Mouse (Mus musculus) cerebellum, adult 11 months (tissue): ENCODE data around the gene Pdxk.
"Not testable (repeated sequence)": the region's sequence is repeated elsewhere in the genome, so short reads cannot be mapped to it uniquely, and the experiment has no call there.

ENCODE experiments used
- DNase-seq: peaks from one replicate; pipeline ENCODE4 v3.0.0; 2022

Pdxk gene

DNA sequence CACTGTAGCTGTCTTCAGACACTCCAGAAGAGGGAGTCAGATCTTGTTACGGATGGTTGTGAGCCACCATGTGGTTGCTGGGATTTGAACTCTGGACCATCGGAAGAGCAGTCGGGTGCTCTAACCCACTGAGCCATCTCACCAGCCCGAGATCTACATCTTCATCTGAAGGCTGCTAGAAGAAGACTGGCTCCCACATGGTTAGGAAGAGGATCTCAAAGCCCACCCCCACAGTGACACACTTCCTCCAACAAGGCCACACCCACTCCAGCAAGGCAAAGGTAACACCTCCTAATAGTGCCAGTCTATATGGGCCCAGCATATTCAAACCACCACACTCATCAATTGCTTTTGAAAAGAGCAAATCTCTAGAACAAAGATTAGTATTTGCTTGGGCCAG is 49.8 kb downstream of the Pdxk start:
- not testable (repeated sequence) for DNase-seq

DNA sequence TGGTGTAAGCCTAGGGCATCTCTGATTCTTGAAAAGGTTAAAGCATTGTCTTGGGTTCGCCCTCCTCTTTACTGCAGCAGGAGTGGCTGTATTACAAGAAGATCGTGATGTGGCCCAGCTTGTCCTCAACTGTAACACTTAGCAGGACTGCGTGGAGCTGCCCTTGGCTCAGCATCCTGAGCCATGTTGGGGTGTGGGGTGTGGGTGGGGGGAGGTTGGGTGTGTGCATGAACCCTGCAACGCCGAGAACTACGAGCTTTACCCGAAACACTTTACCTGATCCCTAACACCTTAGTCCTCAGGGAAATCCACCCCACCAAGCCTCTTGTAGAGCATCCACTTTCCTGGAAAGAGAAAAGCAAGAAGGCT is 51.6 kb downstream of the Pdxk start:
- DNase-seq: no peak

DNA sequence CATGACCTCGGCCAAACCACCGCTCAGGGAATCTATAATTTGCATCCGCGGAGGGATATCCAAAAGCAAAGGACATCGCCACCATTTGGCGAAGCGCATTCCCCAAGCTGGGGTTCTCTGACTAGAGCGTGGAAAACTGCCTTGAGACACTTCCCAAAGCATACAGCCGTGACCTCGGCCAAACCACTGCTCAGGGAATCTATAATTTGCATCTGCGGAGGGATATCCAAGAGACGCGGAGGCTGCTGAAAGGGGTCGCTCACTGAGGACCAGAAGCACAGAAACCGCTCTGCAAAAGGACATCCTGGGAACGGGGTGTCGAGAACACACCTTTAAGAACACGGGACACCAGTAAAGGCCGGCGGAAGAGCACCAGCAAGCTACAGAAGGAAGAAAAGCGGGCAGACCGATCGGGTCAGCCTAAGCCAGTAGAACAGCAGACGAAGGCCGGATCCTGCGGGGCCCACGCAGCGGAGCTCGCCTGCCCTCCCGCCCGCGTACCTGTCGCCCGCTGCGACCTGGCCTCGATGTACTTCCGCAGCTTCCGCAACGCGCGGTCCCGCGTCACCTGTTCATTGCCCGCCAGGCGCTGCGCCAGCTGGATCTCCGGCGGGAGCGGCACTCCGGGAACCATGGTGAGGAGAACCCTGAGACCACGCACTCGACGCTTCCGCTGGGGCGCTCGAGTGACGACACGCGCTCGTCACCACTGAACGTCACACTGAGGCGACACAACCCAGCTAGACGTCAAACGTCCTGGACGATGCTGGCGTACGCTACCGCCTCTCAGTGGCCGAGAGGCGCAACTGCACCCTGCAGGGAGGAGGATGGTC is 52.2 kb downstream of the Pdxk start, which contains the start of gene Rrp1:
Gene Rrp1, minus strand, starts transcription at position 725 of the 833 bp plus-strand sequence.
- DNase-seq: peak; percentile 97

DNA sequence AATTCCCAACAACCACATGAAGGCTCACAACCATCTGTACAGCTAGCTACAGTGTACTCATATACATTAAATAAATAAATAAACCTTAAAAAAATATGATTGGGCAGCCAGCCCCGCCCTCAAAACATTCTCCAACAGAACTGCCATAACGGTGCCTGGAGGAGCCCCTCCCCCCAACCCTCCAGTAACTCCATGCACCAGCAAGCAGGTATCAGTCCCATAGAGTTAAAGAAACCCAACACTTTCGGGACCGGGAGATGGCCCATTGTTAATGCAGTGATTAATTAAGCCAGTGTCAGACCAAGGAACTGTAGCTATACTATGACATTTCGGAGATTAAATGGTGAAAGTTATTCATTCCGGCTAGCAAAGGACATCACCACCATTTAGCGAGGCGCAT is 52.9 kb downstream of the Pdxk start:
- DNase-seq: no peak

DNA sequence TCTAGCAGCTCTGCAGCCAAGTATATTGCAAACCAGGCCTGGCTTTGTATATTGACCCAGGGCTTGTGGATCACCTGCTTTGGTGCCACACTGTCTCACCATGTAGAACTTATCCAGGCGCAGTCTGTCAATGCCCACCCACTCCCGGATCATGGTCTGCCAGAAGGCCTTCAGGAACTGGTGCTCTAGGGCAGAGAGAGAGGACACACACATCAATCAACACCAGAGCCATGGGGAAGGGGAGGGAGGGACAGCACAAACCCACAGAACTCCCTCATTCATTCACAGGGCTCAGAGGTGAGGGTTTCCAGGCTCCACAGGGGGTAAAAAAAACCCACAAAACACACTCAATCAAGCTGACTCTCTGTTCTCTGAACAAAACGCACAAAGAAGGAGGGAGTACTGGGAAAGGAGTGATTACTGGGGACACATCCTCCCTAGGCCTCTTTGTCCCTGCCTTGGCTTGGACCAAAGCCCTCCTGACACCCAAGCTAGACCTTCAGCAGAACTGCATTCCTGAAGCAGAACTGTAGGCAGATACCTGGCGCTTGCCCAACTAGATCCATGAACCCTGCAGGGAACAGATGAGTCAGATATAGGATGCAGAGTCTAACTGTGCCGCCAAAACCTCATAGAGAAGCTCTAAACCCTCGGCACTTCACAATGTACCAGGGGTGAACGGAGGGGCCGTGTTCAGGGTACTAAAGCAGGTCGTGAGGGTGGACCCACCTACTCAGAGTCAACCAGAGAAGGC is 55.6 kb downstream of the Pdxk start:
- DNase-seq: no peak

DNA sequence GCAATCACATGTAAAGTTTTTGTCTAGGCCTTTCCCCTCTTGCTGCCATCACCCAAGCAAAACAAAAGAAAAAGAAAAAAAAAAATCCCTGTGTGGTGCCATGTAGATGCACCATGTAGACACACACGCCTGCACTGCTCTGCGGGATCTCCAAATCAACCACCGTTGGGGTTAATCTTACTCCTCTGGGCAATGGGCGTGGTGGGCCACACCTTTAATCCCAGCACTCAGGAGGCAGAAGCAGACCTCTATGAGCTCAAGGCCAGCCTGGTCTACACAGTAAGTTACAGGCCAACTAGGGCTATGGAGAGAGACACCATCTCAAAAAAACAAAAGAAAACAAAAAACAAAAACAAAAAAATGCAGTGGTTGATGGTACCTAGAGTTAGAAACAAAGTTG is 57.6 kb downstream of the Pdxk start:
- DNase-seq: no peak

DNA sequence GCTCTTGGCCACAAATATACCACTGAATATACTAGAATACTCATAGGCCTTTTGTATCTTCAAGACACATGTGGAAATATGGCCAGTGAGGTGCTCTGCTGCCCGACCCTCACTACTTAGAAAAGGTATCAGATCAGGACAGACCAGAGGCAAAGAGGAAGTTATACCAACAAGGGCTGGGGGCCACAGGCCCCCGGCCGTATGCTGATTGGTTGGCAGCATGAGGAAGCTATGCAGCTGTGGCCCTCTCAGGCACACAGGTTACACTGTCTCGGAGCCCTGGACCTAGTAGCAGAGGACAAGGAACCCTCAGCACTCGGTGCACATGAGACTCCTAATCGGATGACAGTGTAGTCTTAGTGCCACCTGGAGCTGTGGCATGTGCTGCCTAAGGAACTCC is 58.6 kb downstream of the Pdxk start:
- DNase-seq: no peak

DNA sequence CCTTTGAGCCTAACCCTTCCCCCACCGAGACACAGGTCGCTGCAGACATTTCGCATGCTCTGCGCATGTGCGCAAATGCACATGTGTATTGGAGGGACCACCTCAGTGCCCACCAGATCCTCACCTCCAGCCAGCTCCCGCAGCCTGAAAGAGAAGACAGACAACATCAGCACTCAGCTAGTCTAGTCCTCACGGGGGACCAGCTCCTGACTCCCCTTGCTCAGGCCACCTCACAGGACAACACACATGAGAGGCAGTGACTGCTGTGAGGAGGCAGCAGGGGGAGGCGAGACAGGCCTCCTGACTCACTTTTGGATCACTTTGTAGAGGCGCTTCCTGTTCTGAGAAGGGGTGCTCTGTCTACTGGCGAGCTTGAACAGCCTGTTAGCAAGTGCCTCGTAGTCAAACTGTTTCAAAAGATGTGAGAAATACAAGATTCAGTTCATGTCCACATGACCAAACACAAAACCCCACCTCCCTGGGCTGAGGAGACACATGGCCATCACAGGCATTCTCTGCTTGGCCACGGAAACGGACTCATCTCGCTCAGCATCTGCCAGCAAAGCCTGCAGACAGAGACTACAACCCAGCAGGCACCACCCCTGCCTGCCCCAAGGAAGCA is 62.4 kb downstream of the Pdxk start:
- no peak for DNase-seq

DNA sequence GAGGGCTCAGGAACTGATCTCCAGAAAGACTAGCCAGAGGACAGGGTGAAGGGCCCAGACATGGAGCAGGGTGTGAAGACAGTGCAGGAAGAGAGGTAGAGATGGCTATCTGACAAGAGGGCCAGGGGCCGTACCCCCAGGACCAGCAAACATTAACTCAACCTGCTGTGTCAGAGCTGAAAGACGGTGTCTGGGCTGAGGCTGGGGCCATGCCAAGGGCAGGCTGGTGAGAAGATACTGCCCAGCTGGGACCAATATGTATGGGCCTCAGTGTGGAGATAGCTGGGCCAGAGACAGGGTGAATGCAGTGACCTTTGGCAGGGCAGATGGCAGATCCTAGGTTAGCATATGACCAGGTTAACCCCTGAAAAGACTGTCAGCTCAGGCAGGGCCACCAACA is 63.6 kb downstream of the Pdxk start:
- DNase-seq: no peak

DNA sequence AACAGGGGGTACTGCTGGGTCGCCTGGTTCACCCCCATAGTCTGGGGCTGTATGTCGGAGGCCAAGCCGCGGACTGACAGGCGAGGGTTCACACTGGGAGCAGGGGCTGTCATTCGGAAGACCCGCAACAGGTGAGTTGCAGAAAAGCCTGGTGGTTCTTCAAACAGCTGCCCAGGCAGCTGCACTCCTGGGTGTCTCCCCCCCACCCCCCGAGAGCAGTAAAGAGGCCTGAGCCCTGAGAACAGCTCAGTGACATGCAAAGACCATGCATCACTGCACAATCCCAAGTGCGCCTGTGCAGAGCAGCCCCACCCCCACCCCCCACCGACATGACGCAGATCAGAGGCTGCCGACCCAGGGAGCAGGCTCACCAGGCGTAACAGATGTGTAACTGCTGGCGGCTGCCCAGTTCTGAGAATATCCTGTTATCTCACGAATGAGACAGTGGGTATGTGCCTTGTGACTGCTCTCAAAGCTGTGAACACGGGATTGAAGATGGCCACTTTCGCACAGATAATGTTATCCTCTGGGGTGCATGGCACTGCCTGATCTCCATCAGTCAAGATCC is 65.6 kb downstream of the Pdxk start:
- no peak for DNase-seq

DNA sequence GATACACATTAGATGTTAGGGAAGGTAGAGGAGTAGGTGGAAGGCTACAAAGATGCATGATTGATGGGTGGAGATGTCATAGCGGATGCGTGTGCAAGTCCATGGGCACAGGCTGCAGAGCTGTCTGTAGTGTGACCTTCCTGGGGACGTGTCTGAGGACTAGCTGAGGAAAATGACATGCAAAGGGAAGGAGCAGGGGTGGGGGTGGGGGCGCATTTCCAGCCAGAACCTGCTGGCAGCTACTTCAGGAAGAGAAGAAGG is 68.2 kb downstream of the Pdxk start:
- DNase-seq: no peak

DNA sequence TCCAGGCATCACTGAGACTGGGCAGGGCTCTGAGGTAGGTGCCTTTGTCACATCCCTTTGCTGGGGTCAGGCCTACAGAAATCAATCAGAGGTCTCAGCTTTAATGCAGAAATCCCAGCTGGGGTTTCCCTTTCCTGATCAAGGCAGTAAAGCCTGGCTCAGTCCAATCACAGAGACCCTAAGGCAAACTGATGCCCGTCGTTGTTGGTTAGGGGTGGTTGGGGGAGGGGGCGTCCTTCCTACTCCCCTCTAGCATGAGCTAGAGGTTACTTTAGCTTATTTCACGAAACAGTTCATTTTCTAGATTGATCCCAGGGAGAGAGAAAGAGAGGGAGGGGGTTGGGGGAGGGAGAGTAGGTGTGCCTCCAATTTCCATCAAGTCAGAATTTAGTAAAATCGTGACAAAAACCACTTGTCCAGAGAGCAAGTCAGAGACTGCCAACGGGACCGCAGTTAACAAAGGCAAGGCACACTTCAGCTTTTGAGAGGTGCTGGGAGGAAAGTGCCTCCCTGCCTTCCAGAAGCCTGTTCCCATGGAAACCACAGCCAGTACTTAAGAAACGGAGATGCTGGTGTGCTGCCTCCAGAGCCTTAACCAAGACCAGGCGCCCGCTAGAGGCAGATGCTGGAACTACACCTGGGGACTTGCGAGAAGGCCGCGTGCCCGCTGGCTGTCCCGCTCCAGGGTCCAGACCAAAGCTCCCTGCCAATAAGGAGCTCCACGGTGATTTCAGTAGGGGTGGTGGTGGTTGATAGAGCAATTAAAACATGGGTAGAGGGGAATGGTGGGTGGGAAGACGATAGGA is 68.8 kb downstream of the Pdxk start:
- DNase-seq: peak; percentile 93

DNA sequence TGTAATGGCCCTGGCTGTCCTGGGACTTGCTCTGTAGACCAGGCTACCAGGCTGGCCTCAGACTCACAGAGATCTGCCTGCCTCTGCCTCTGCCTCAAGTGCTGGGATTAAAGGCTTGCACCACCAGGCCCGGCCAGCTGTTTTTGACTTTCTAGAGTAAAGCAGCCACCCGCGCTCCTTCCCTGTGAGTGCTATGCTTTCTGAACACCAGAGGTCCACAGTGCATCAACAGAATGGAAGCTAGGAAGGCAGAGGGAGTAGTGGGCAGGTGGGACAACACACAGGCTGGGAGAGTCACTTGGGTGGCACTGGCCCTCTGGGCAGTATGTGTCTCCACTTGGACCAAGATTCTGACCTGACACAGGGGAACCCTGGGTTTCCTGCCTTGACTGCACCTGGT is 69.4 kb downstream of the Pdxk start:
- DNase-seq: no peak

DNA sequence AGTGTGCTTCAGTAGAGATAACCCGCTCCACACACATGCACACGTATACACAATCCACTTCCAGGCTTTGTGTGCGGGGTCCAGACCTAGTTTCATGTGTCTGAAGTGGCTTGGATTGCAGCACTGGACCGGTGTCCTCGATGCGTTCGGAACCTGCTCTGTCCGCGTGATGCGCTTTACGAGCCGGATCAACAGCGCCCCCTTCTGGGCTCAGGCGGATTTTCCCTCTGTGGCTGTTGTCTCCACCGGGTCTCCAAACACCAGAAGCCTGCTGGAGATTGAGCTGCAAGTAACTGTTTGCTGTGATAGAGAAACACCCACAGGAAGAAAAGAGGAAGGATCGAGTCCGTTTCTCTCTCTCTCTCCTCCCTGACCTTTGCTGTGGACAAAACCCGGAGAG is 72.7 kb downstream of the Pdxk start:
- peak; percentile 81 for DNase-seq

DNA sequence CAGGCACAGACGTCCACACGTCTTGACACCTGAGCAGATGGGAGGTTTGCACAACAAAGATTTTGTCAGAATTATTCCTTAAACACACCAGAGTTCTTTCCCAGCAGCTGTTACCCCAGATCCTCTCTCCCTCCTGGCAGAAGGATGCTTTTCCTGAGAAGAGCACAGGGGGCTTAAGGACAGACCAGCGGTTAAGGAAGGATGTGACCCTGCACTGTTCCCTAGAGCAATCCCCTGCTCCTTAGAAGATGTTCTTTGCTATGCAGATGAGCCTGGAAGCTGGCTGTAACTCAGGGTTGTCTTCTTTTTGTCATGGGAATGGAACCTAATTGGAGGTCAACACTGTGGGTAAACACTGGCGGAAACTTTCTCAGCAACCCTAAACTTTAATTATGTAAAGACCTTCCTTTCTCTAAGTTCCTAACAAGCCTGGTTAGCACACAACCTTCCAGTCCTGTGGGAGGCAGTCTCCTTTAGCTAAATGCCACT is 73.7 kb downstream of the Pdxk start:
- no peak for DNase-seq

DNA sequence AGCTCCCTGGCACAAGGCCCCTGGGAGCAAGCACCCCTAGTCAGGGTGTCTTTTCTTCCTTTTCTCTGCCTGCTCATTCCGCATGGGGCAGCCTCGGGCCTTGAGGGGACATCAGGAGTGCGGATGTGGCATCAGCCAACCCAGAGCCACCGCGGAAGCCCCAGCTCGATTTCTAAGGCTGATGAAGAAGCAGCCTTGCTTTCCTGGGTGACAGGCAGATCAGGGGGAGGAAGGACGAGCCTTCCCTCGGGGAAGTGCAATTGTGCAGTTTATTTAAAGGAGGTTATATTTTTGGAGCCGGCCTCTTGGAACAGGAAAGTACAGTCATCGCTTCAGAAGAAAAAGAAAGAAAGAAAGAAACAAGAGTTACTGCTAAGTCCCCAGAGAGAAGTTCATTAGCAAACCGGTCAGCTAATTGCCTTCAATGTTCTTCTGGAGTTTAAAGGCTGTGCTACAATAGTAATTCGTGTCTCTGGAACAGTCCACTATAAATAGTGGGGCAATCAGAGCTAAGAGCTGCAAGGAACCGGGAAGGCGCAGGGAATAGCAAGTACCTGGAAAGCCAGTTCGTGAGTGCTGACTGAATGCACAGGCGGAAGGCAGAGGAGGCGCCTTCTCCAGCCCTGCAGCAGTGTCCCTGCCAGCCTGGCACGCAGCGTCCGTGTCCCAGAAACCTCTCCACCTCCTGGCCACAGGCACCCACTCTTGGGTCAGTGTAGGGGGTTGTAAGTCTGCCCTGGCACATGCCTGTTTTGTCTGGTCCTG is 76.4 kb downstream of the Pdxk start:
- DNase-seq: no peak
